Mouse (Mus musculus): ENCODE data around the gene Miga2. TPM values are rescaled to one million over a fixed set of nuclear protein-coding genes. Genes with fewer than 3 reads are reported as not detected.

The Miga2 gene
- total and polyA plus RNA-seq, 2 experiments from 2014 or later, result 35.3 to 79.9 TPM

- H3K27ac ChIP-seq, result no peak overlapping the region
- no peaks in the 10 kb centered on the region for H3K9me3 ChIP-seq (ENCODE audit: low read length)
- no peak for ATAC-seq
- TF ChIP-seq CTCF (IDR thresholded peaks at IDR 0.05; ENCODE audit: low read depth), result no peak
- H3K36me3 ChIP-seq (ENCODE audit: insufficient read depth, low read length), result peaks cover 60% of the 10 kb centered on the region
- no peaks in the 10 kb centered on the region for H3K27me3 ChIP-seq (ENCODE audit: insufficient read depth, low read length)
- no peaks in the 10 kb centered on the region for H3K4me1 ChIP-seq (ENCODE audit: insufficient read depth, low read length)
- H3K9ac ChIP-seq (replicated peaks; ENCODE audit: low read length), result no peak overlapping the region
- no peak overlapping the region for H3K4me2 ChIP-seq (ENCODE audit: low read depth, low read length)
- no peak for DNase-seq (ENCODE audit: low spot score)
- H3K4me3 ChIP-seq (ENCODE audit: low read length), result no peak overlapping the region
Measured at GRCm38 (mm10) chr2:30429156-30429555, 65.1 kb downstream of the Miga2 start.

Small RNAs within 50 kb of the gene (microRNA-seq; reads per million reads assigned to microRNA genes)
- 0 reads per million in 2 experiments for gene Gm47292

Other genes with a start within 250 kb of the Miga2 start
- gene Zer1, start 239.6 kb upstream of the Miga2 start, total RNA-seq (2014; rRNA removed), result 77.6 and 99.2 TPM in 2 replicates
- gene Zer1, start 239.6 kb upstream of the Miga2 start, polyA plus RNA-seq (2015; fragmentation: Nextera tagmentation; extraction: Ambion mirVana), result 14.0 and 14.6 TPM in 2 replicates
- 106 and 109 TPM in 2 replicates for gene Tbc1d13, start 230.5 kb upstream of the Miga2 start, total RNA-seq (2014; rRNA removed)
- gene Tbc1d13, start 230.5 kb upstream of the Miga2 start, polyA plus RNA-seq (2015; fragmentation: Nextera tagmentation; extraction: Ambion mirVana), result 9.4 and 10.8 TPM in 2 replicates
- 63.7 and 64.1 TPM in 2 replicates for gene Endog, start 192.7 kb upstream of the Miga2 start, total RNA-seq (2014; rRNA removed)
- 42.2 and 42.7 TPM in 2 replicates for gene Endog, start 192.7 kb upstream of the Miga2 start, polyA plus RNA-seq (2015; fragmentation: Nextera tagmentation; extraction: Ambion mirVana)
- gene Spout1, start 185.8 kb upstream of the Miga2 start, total RNA-seq (2014; rRNA removed), result 32.6 and 48.2 TPM in 2 replicates
- 52.6 and 56.1 TPM in 2 replicates for gene Spout1, start 185.8 kb upstream of the Miga2 start, polyA plus RNA-seq (2015; fragmentation: Nextera tagmentation; extraction: Ambion mirVana)
- gene Kyat1, start 158.4 kb upstream of the Miga2 start, total RNA-seq (2014; rRNA removed), result 23.9 and 34.3 TPM in 2 replicates
- 17.0 and 17.9 TPM in 2 replicates for gene Kyat1, start 158.4 kb upstream of the Miga2 start, polyA plus RNA-seq (2015; fragmentation: Nextera tagmentation; extraction: Ambion mirVana)
- gene Lrrc8a, start 126.5 kb upstream of the Miga2 start, total RNA-seq (2014; rRNA removed), result 66.2 and 68.4 TPM in 2 replicates
- gene Lrrc8a, start 126.5 kb upstream of the Miga2 start, polyA plus RNA-seq (2015; fragmentation: Nextera tagmentation; extraction: Ambion mirVana), result 59.7 and 61.9 TPM in 2 replicates
- 6.8 and 15.1 TPM in 2 replicates for gene Gm28035, start 123.7 kb upstream of the Miga2 start, total RNA-seq (2014; rRNA removed)
- gene Gm28035, start 123.7 kb upstream of the Miga2 start, polyA plus RNA-seq (2015; fragmentation: Nextera tagmentation; extraction: Ambion mirVana), result 0.25 and 0.31 TPM in 2 replicates
- gene Phyhd1, start 98.0 kb upstream of the Miga2 start, total RNA-seq (2014; rRNA removed), result 5.6 and 8.9 TPM in 2 replicates
- 6.2 and 7.4 TPM in 2 replicates for gene Phyhd1, start 98.0 kb upstream of the Miga2 start, polyA plus RNA-seq (2015; fragmentation: Nextera tagmentation; extraction: Ambion mirVana)
- not detected in 2 replicates for gene Gm28038, start 83.2 kb upstream of the Miga2 start, total RNA-seq (2014; rRNA removed)
- gene Gm28038, start 83.2 kb upstream of the Miga2 start, polyA plus RNA-seq (2015; fragmentation: Nextera tagmentation; extraction: Ambion mirVana), result not detected in 2 replicates
- 43.7 and 50.4 TPM in 2 replicates for gene Dolk, start 77.9 kb upstream of the Miga2 start, total RNA-seq (2014; rRNA removed)
- 42.1 and 43.5 TPM in 2 replicates for gene Dolk, start 77.9 kb upstream of the Miga2 start, polyA plus RNA-seq (2015; fragmentation: Nextera tagmentation; extraction: Ambion mirVana)
- gene Nup188, start 77.8 kb upstream of the Miga2 start, total RNA-seq (2014; rRNA removed), result 32.6 and 51.0 TPM in 2 replicates
- 11.9 and 12.6 TPM in 2 replicates for gene Nup188, start 77.8 kb upstream of the Miga2 start, polyA plus RNA-seq (2015; fragmentation: Nextera tagmentation; extraction: Ambion mirVana)
- 397 and 410 TPM in 2 replicates for gene Sh3glb2, start 4.9 kb upstream of the Miga2 start, total RNA-seq (2014; rRNA removed)
- gene Sh3glb2, start 4.9 kb upstream of the Miga2 start, polyA plus RNA-seq (2015; fragmentation: Nextera tagmentation; extraction: Ambion mirVana), result 171 and 180 TPM in 2 replicates
- gene Dolpp1, start 28.0 kb downstream of the Miga2 start, total RNA-seq (2014; rRNA removed), result 119 and 122 TPM in 2 replicates
- 48.2 and 49.4 TPM in 2 replicates for gene Dolpp1, start 28.0 kb downstream of the Miga2 start, polyA plus RNA-seq (2015; fragmentation: Nextera tagmentation; extraction: Ambion mirVana)
- 49.3 and 51.5 TPM in 2 replicates for gene Crat, start 51.6 kb downstream of the Miga2 start, total RNA-seq (2014; rRNA removed)
- 26.0 and 27.6 TPM in 2 replicates for gene Crat, start 51.6 kb downstream of the Miga2 start, polyA plus RNA-seq (2015; fragmentation: Nextera tagmentation; extraction: Ambion mirVana)
- gene Ptpa, start 51.8 kb downstream of the Miga2 start, total RNA-seq (2014; rRNA removed), result 140 and 156 TPM in 2 replicates
- gene Ptpa, start 51.8 kb downstream of the Miga2 start, polyA plus RNA-seq (2015; fragmentation: Nextera tagmentation; extraction: Ambion mirVana), result 133 and 138 TPM in 2 replicates
- gene Ier5l, start 110.0 kb downstream of the Miga2 start, total RNA-seq (2014; rRNA removed), result 26.5 and 30.2 TPM in 2 replicates
- gene Ier5l, start 110.0 kb downstream of the Miga2 start, polyA plus RNA-seq (2015; fragmentation: Nextera tagmentation; extraction: Ambion mirVana), result 2.4 and 2.8 TPM in 2 replicates
- 1.3 and 4.6 TPM in 2 replicates for gene Cstad, start 230.8 kb downstream of the Miga2 start, total RNA-seq (2014; rRNA removed)
- gene Cstad, start 230.8 kb downstream of the Miga2 start, polyA plus RNA-seq (2015; fragmentation: Nextera tagmentation; extraction: Ambion mirVana), result 0.54 TPM in 1 of 2 replicates, not detected in the other

Data from hindbrain, postnatal 0 days (tissue).